Mouse (Mus musculus): Measurements from ENCODE around the gene Zdhhc3. TPM values are rescaled to one million over a fixed set of nuclear protein-coding genes. Genes with fewer than 3 reads are reported as not detected.

Gene Zdhhc3
- polyA plus RNA-seq, 1 experiment from 2014 or later, result 64.8 TPM

DNA sequence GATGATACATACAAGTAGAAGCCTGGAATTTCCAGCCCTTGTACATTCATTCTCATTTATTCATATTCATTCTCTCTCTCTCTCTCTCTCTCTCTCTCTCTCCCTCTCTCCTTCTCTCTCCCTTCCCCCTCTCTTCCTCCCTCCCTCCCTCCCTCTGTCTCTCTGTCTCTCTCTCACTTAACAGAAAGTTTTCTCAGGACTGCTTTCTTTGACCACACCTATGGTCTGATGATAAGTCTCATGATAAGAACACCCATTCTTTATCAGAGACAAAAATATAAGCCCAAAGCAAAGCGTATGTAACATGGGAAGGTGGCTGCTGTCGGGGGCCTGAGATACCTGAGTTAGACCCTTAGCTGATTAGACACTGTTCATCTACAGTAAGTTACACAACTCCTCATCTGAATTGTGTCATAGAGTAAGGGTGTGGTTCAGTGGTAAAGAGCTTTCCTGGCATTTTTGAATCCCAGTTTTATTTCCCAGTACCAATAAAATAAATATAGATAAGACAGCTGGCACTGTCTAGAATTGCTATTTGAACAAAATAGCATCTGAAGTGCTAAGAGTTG is 11.5 kb upstream of the Zdhhc3 start:
- H3K36me3 ChIP-seq (ENCODE audit: control insufficient read depth, insufficient read depth, low read length), result peaks cover 77% of the 10 kb centered on the region
- H3K9me3 ChIP-seq (ENCODE audit: control insufficient read depth, low read length), result no peaks in the 10 kb centered on the region
- H3K27ac ChIP-seq (replicated peaks; ENCODE audit: low read depth, low read length), result no peak overlapping the region
- H3K9ac ChIP-seq (replicated peaks; ENCODE audit: low read length), result no peak overlapping the region
- H3K27me3 ChIP-seq (ENCODE audit: control insufficient read depth, insufficient read depth, low read length), result no peaks in the 10 kb centered on the region
- WGBS, result 96% methylated on average over 2 of the region's 2 CpGs
- H3K4me3 ChIP-seq (replicated peaks; ENCODE audit: low read depth, low read length), result no peak overlapping the region
- H3K4me1 ChIP-seq (ENCODE audit: control insufficient read depth, insufficient read depth, low read length), result no peaks in the 10 kb centered on the region
- ATAC-seq (ENCODE audit: low FRiP score, low TSS enrichment) (no peak), DNase-seq (no peak)
- no peak overlapping the region for H3K4me2 ChIP-seq (ENCODE audit: low read length)

DNA sequence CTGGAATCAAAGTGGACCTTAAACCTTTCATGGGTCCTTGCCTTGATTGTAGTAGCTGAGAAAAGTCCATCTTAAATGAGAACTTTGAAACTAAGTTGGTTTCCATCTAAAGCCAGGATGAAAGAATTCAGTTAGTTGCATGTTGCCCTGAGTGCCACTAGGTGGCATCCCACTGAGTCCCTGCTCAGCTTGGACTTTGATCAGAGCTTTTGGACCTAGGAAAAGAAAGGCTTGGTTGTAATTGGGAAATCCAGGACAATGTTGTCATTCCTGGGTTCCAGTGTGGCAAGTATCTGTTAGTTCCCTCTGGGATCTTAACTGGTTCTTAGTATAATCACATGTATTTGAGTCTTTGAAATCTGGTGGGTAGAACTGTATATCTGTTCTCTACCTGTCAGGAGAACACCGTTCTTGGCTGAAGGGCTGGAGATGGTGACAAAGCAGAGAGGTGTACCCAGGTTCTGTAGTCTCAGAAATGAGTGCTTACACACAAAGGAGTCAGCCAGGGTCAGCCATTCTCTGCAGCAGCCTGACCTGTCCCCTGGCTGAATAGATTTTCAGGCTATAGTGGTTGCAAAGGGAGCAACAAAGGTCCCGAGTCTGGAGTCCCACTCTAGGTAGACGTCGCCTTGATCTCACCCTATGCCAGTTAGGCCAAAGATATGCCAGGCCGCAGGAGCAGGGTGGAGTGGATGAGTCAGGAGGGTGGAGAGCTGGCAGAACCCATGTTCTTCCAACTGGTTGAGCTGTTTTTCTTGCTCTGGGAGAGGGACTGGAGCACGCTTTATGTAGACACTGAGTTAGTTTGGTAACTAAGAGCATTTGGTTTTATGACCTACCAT is 10.8 kb upstream of the Zdhhc3 start:
- Histone ChIP-seq H3K9ac (replicated peaks; ENCODE audit: low read length) (no peak overlapping the region), H3K27ac (replicated peaks; ENCODE audit: low read depth, low read length) (no peak overlapping the region), H3K27me3 (ENCODE audit: control insufficient read depth, insufficient read depth, low read length) (no peaks in the 10 kb centered on the region), H3K4me1 (ENCODE audit: control insufficient read depth, insufficient read depth, low read length) (no peaks in the 10 kb centered on the region), H3K36me3 (ENCODE audit: control insufficient read depth, insufficient read depth, low read length) (peaks cover 78% of the 10 kb centered on the region), H3K4me3 (replicated peaks; ENCODE audit: low read depth, low read length) (no peak overlapping the region), H3K4me2 (ENCODE audit: low read length) (no peak overlapping the region), H3K9me3 (ENCODE audit: control insufficient read depth, low read length) (no peaks in the 10 kb centered on the region)
- 96% methylated on average over 6 of the region's 6 CpGs for WGBS
- ATAC-seq (ENCODE audit: low FRiP score, low TSS enrichment) (no peak), DNase-seq (peak; percentile 58)

DNA sequence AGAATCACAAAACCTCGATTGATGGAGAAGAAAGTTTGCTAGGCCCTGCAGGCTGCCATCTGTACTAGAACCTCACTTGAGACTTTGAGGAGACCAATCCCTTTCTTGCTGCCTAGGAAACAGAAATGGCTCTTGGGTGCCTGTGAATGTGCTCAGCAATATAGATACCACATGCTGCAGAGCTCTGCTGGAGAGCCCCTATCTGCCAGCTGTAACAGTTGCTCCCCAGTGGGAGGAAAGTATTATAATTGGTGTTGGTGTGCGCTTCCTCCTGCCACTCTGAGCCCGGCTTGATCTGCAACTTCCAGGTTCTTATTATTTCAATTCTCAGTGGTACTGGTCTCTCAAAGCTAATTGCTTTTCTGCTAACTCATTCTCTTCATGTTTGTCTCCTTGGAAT is 10.0 kb upstream of the Zdhhc3 start:
- no peak for ATAC-seq (ENCODE audit: low FRiP score, low TSS enrichment)
- peaks cover 72% of the 10 kb centered on the region for H3K36me3 ChIP-seq (ENCODE audit: control insufficient read depth, insufficient read depth, low read length)

DNA sequence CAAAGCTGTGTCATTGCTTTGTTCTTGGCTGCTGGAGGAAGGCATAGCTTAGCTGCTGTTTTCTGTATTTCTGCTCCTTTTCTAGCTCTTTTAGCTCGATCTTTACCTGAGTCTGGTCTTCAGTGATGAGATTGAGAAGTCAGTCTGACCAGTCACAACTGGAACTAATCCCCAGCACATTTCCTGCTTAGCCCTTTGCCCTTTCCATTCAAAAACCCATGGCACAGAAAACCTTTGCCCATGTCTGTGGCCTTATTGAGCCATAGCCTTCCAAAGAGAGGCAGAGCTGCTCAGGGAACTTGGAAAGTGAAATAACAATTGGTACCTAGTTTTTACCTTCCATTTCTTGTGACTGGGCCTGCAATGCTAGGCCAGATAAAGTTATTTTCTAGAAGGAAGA is 2.6 kb upstream of the Zdhhc3 start:
- ATAC-seq (ENCODE audit: low FRiP score, low TSS enrichment) (no peak), DNase-seq (no peak)
- Histone ChIP-seq H3K27ac (replicated peaks; ENCODE audit: low read depth, low read length) (no peak overlapping the region), H3K36me3 (ENCODE audit: control insufficient read depth, insufficient read depth, low read length) (peaks cover 26% of the 10 kb centered on the region), H3K4me2 (ENCODE audit: low read length) (no peak overlapping the region), H3K9ac (replicated peaks; ENCODE audit: low read length) (no peak overlapping the region), H3K27me3 (ENCODE audit: control insufficient read depth, insufficient read depth, low read length) (no peaks in the 10 kb centered on the region), H3K4me3 (replicated peaks; ENCODE audit: low read depth, low read length) (no peak overlapping the region), H3K9me3 (ENCODE audit: control insufficient read depth, low read length) (no peaks in the 10 kb centered on the region), H3K4me1 (ENCODE audit: control insufficient read depth, insufficient read depth, low read length) (peaks cover 14% of the 10 kb centered on the region)
- WGBS, result 77% methylated on average over 1 of the region's 1 CpGs

More for the DNA sequence above, 10.0 kb upstream of the Zdhhc3 start:
- Histone ChIP-seq H3K27me3 (ENCODE audit: control insufficient read depth, insufficient read depth, low read length) (no peaks in the 10 kb centered on the region), H3K4me1 (ENCODE audit: control insufficient read depth, insufficient read depth, low read length) (no peaks in the 10 kb centered on the region), H3K9ac (replicated peaks; ENCODE audit: low read length) (no peak overlapping the region), H3K4me2 (ENCODE audit: low read length) (no peak overlapping the region), H3K4me3 (replicated peaks; ENCODE audit: low read depth, low read length) (no peak overlapping the region), H3K27ac (replicated peaks; ENCODE audit: low read depth, low read length) (no peak overlapping the region), H3K9me3 (ENCODE audit: control insufficient read depth, low read length) (no peaks in the 10 kb centered on the region)
- WGBS, result 87% methylated on average over 3 of the region's 3 CpGs
- DNase-seq, result no peak

DNA sequence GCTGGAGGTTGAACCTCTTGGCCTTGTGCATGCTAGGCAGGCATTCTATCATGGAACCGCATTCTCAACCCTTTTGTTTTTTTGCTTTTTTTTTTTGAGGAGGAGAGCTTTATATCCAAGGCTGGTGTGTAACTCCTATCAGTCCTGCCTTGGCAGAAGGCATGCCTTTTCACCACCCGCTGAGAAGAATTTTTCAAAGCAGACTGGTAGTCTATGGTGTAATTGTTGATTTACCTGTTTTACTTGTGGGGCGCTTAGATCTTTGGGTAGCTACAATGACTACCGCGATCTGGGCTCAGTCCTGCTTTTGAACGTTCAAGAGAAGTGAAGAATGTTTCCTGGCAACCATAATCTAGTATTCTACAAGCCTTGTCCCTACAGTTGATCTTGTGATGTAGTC is 926 bp upstream of the Zdhhc3 start:
- peaks cover 14% of the 10 kb centered on the region for H3K4me1 ChIP-seq (ENCODE audit: control insufficient read depth, insufficient read depth, low read length)
- peak overlapping the region; percentile 73 for H3K4me2 ChIP-seq (ENCODE audit: low read length)
- peak overlapping the region; percentile 90 for H3K9ac ChIP-seq (replicated peaks; ENCODE audit: low read length)
- no peak for ATAC-seq (ENCODE audit: low FRiP score, low TSS enrichment)
- WGBS, result 68% methylated on average over 6 of the region's 6 CpGs
- H3K36me3 ChIP-seq (ENCODE audit: control insufficient read depth, insufficient read depth, low read length), result peaks cover 10% of the 10 kb centered on the region
- no peaks in the 10 kb centered on the region for H3K9me3 ChIP-seq (ENCODE audit: control insufficient read depth, low read length)
- DNase-seq, result peak; percentile 0
- H3K27ac ChIP-seq (replicated peaks; ENCODE audit: low read depth, low read length), result peak overlapping the region; percentile 96; the same call in 1 of the 2 replicates
- H3K27me3 ChIP-seq (ENCODE audit: control insufficient read depth, insufficient read depth, low read length), result no peaks in the 10 kb centered on the region
- H3K4me3 ChIP-seq (replicated peaks; ENCODE audit: low read depth, low read length), result peak overlapping the region; percentile 81

DNA sequence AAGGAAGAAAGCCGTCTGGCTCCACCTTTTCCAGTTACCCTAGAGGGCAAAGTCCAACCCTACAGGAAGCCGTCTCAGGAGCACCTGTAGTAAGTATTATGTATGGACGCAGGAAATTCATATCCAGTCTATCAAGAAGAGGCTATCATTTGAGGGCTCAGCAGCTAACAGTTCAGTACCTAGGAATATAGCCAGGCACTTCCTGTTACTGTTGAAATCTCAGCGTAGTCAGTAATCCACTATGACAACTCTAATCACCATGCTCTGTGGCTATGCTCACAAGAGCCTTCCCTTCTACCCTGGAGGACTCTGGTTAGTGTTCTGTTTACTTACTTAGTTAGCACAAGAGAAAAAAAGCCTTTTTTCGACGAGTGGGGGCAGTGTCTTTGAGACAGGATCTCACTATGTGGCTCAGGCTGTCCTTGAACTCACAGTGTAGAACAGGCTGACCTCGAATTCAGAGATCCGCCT is 1.2 kb downstream of the Zdhhc3 start:
- Histone ChIP-seq H3K36me3 (ENCODE audit: control insufficient read depth, insufficient read depth, low read length) (peaks cover 6% of the 10 kb centered on the region; the same call in 1 of the 2 replicates), H3K4me1 (ENCODE audit: control insufficient read depth, insufficient read depth, low read length) (peaks cover 14% of the 10 kb centered on the region), H3K27me3 (ENCODE audit: control insufficient read depth, insufficient read depth, low read length) (no peaks in the 10 kb centered on the region), H3K9me3 (ENCODE audit: control insufficient read depth, low read length) (no peaks in the 10 kb centered on the region), H3K27ac (replicated peaks; ENCODE audit: low read depth, low read length) (no peak overlapping the region), H3K4me2 (ENCODE audit: low read length) (peak overlapping the region; percentile 73), H3K9ac (replicated peaks; ENCODE audit: low read length) (peak overlapping the region; percentile 90), H3K4me3 (replicated peaks; ENCODE audit: low read depth, low read length) (peak overlapping the region; percentile 81)
- peak; percentile 2 for DNase-seq
- WGBS, result 67% methylated on average over 8 of the region's 8 CpGs
- no peak for ATAC-seq (ENCODE audit: low FRiP score, low TSS enrichment)

DNA sequence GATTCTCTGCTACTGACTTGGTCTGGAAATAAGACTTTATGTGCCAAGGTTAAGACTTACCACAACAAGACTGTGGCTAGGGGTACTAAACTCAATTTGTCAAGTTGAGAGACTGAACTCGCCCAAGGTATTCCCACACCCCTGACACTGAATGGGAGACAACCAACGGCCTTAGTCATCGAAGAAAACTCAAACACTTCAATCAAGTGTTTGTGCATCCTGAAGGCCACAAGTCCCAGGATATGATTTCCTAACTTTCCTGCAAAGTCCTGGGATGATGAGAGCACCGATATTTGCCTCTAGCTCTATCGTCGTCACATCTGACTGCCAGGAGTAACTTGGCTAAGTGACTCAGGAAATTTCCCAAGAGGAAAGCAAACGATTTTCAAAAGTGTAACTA is 3.8 kb downstream of the Zdhhc3 start:
- peaks cover 12% of the 10 kb centered on the region for H3K4me1 ChIP-seq (ENCODE audit: control insufficient read depth, insufficient read depth, low read length)
- ATAC-seq (ENCODE audit: low FRiP score, low TSS enrichment) (no peak), DNase-seq (no peak)
- H3K27ac ChIP-seq (replicated peaks; ENCODE audit: low read depth, low read length), result no peak overlapping the region
- no peak overlapping the region for H3K9ac ChIP-seq (replicated peaks; ENCODE audit: low read length)
- 97% methylated on average over 7 of the region's 7 CpGs for WGBS
- no peaks in the 10 kb centered on the region for H3K27me3 ChIP-seq (ENCODE audit: control insufficient read depth, insufficient read depth, low read length)
- no peak overlapping the region for H3K4me2 ChIP-seq (ENCODE audit: low read length)
- H3K9me3 ChIP-seq (ENCODE audit: control insufficient read depth, low read length), result no peaks in the 10 kb centered on the region
- H3K36me3 ChIP-seq (ENCODE audit: control insufficient read depth, insufficient read depth, low read length), result peaks cover 13% of the 10 kb centered on the region
- no peak overlapping the region for H3K4me3 ChIP-seq (replicated peaks; ENCODE audit: low read depth, low read length)

DNA sequence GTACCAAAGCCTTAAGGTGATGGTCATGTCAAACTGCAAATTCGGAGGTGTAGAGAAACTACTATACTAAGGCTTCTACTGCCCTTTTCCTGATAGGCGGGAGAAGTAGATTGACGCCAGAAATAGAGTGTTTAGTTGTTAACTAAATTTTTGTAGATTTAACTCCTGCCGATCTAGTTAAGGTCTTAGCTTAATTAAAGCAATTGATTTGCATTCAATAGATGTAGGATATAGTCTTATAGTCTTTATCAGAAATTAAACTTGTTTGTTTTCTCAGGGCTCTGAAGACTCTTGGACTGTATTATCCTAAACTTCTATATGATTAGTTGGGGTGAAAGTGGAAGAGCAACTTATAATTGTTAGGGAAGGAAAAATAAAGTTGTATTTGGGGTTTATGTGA is 5.8 kb downstream of the Zdhhc3 start:
- ATAC-seq (ENCODE audit: low FRiP score, low TSS enrichment) (no peak), DNase-seq (no peak)
- H3K27me3 ChIP-seq (ENCODE audit: control insufficient read depth, insufficient read depth, low read length), result no peaks in the 10 kb centered on the region
- H3K4me3 ChIP-seq (replicated peaks; ENCODE audit: low read depth, low read length), result no peak overlapping the region
- no peak overlapping the region for H3K27ac ChIP-seq (replicated peaks; ENCODE audit: low read depth, low read length)
- no peaks in the 10 kb centered on the region for H3K9me3 ChIP-seq (ENCODE audit: control insufficient read depth, low read length)
- H3K9ac ChIP-seq (replicated peaks; ENCODE audit: low read length), result no peak overlapping the region
- 93% methylated on average over 4 of the region's 4 CpGs for WGBS
- H3K36me3 ChIP-seq (ENCODE audit: control insufficient read depth, insufficient read depth, low read length), result peaks cover 16% of the 10 kb centered on the region
- peaks cover 6% of the 10 kb centered on the region for H3K4me1 ChIP-seq (ENCODE audit: control insufficient read depth, insufficient read depth, low read length)
- H3K4me2 ChIP-seq (ENCODE audit: low read length), result no peak overlapping the region

DNA sequence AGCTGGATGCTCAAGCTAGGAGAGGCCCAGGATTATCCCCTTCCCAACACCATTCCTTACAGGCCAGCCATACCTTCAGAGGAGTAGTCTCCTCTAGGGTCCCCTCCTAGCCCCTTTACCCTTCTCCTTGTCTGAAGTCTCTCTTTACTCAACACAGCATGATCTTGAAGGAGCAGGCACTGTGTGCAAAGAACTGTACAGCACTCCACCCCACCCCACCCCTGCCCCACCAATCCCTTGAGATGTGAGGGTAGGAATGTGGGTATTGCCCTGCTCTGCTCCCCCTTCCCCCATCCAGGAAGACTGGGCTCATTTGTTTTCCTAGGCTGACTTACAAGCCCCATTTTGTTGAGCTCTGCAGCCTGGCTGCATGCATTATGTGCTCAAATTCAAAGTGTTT is 8.6 kb downstream of the Zdhhc3 start:
- no peaks in the 10 kb centered on the region for H3K27me3 ChIP-seq (ENCODE audit: control insufficient read depth, insufficient read depth, low read length)
- H3K9me3 ChIP-seq (ENCODE audit: control insufficient read depth, low read length), result no peaks in the 10 kb centered on the region
- no peak for ATAC-seq (ENCODE audit: low FRiP score, low TSS enrichment)
- no peak overlapping the region for H3K27ac ChIP-seq (replicated peaks; ENCODE audit: low read depth, low read length)
- H3K9ac ChIP-seq (replicated peaks; ENCODE audit: low read length), result no peak overlapping the region
- no peak overlapping the region for H3K4me2 ChIP-seq (ENCODE audit: low read length)
- no peak for DNase-seq
- no peak overlapping the region for H3K4me3 ChIP-seq (replicated peaks; ENCODE audit: low read depth, low read length)
- peaks cover 31% of the 10 kb centered on the region for H3K36me3 ChIP-seq (ENCODE audit: control insufficient read depth, insufficient read depth, low read length)
- no peaks in the 10 kb centered on the region for H3K4me1 ChIP-seq (ENCODE audit: control insufficient read depth, insufficient read depth, low read length)

Data from midbrain, embryonic 14.5 days (tissue).